Mouse (Mus musculus): ENCODE measurements around the gene Alg14. TPM values are rescaled to one million over a fixed set of nuclear protein-coding genes. Genes with fewer than 3 reads are reported as not detected.

The Alg14 gene
- total RNA-seq, 2 experiments from 2014 or later = 20.8 to 22.2 TPM

Other genes starting within 250 kb of the Alg14 start
- gene Rwdd3, start 120.1 kb upstream of the Alg14 start, total RNA-seq (2021) = 10 to 100 TPM; 14.9 to 16.5 TPM
- gene Tmem56, start 8.7 kb upstream of the Alg14 start, total RNA-seq (2021) = 10 to 100 TPM; 25.7 to 28.5 TPM
- gene Cnn3, start 134.7 kb downstream of the Alg14 start, total RNA-seq (2021) = 10 to 100 TPM; 67.4 to 70.1 TPM
- gene Slc44a3, start 240.6 kb downstream of the Alg14 start, total RNA-seq (2021) = under 1 TPM in 1 of 2 experiments, not detected in 1; 0.17 TPM

All from left cerebral cortex, postnatal 10 days (tissue).